Mouse (Mus musculus) hindbrain, embryonic 14.5 days (tissue): ENCODE measurements around the gene Clcnkb. TPM values are rescaled to one million over a fixed set of nuclear protein-coding genes. Genes with fewer than 3 reads are reported as not detected.

Experiments used
- ATAC-seq: fragments of 200-750 bp; cut with Nextera tagmentation; 2 replicates; pipeline ENCODE4 v1.8.0; 2017; ENCODE audit warnings: moderate number of reproducible peaks, mild to moderate bottlenecking, moderate TSS enrichment, moderate library complexity; ENCODE audit not compliant: low FRiP score
- DNase-seq: peaks from one replicate; pipeline ENCODE4 v3.0.0-alpha.2; 2015; ENCODE audit warnings: low spot score
- H3K27ac ChIP-seq: fragments of 300-500 bp; sonication (generic); 2 replicates; pipeline ENCODE4 v1.5.1; 2014; ENCODE audit warnings: mild to moderate bottlenecking, moderate library complexity
- H3K27me3 ChIP-seq: fragments of 300-500 bp; sonication (generic); 2 replicates; pipeline ENCODE4 v1.6.1; 2014; ENCODE audit warnings: mild to moderate bottlenecking, low read length, mixed read lengths; ENCODE audit not compliant: control insufficient read depth, insufficient read depth
- H3K36me3 ChIP-seq: fragments of 300-500 bp; sonication (generic); replicated peaks from 2 replicates; pipeline ENCODE4 v1.6.1; 2014; ENCODE audit not compliant: control insufficient read depth, insufficient read depth
- H3K4me1 ChIP-seq: fragments of 300-500 bp; sonication (generic); replicated peaks from 2 replicates; pipeline ENCODE4 v1.6.1; 2014; ENCODE audit warnings: antibody characterized with exemption, low read length, mixed read lengths; ENCODE audit not compliant: control insufficient read depth, insufficient read depth
- H3K4me2 ChIP-seq: fragments of 300-500 bp; sonication (generic); replicated peaks from 2 replicates; pipeline ENCODE4 v1.6.1; 2014; ENCODE audit warnings: mild to moderate bottlenecking, moderate library complexity
- H3K4me3 ChIP-seq: fragments of 300-500 bp; sonication (generic); replicated peaks from 2 replicates; pipeline ENCODE4 v1.5.1; 2014; ENCODE audit warnings: mild to moderate bottlenecking, low read length
- H3K9ac ChIP-seq: fragments of 300-500 bp; sonication (generic); 2 replicates; pipeline ENCODE4 v1.6.1; 2014
- H3K9me3 ChIP-seq: fragments of 300-500 bp; sonication (generic); 2 replicates; pipeline ENCODE4 v1.6.1; 2016; ENCODE audit warnings: low read length; ENCODE audit not compliant: control insufficient read depth
- WGBS: fragments of 180-500 bp; shearing (Covaris S2); extraction: QIAGEN DNeasy Blood & Tissue Kit; methylation state at CpG from one replicate; pipeline ENCODE4 v1.1.7; 2014; 5-methylcytosine and 5-hydroxymethylcytosine counted together
- polyA plus RNA-seq: library from polyadenylated mRNA; unstranded; fragments of >200 nt; fragmentation: Nextera tagmentation; extraction: Ambion mirVana; gene quantifications from 2 replicates; pipeline ENCODE4 v1.2.1, GENCODE M21; 2014

The Clcnkb gene
- polyA plus RNA-seq, 1 experiment from 2014 or later = not detected

DNA sequence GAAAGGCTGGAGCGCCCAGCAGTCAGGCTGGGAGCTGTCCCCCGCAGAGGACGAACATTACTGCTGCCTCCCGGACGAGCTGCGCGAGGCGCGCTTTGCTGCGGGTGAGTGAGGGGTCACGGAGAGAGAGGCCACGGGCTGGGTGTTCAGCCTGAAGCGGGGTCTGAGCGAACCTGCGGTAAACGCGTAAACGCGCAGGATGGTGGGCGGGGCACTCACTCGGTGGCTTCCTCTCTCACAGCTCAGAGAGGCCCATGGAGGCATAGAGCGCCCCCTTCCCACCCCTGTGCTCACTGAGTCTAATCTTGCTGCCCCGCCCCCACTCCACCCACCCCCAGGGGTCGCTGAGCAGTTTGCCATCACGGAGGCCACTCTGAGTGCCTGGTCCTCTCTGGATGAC is 33.4 kb downstream of the Clcnkb start:
- Histone ChIP-seq H3K4me2 (peak overlapping the region; percentile 47), H3K4me3 (peak overlapping the region; percentile 20), H3K9me3 (no peaks in the 10 kb centered on the region), H3K9ac (peak overlapping the region; percentile 28; the same call in 1 of the 2 replicates), H3K36me3 (no peaks in the 10 kb centered on the region), H3K27ac (no peak overlapping the region), H3K27me3 (peaks cover 45% of the 10 kb centered on the region), H3K4me1 (peaks cover 8% of the 10 kb centered on the region; the same call in 1 of the 2 replicates)
- WGBS = 2% methylated on average over 25 of the region's 25 CpGs
- DNase-seq (no peak), ATAC-seq (no peak)

DNA sequence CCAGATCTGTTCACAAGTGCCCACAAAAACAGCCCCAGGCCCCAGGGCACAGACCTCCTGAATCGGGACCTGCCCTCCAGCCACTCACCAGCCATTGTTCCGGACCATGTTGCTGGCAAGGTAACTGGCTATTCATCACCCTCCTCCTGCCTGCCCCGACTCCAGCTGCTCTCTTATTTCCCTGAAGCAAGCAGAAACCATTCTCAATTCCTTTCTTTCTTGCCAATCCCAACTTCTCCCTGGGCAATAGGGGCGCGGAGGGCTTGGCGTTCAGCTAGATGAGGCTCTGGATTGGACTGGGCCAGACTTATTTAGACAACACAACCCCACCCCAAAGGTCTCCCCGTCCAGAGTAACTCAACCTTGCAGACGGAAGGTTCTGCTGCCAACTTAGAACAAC is 36.1 kb downstream of the Clcnkb start:
- no peak overlapping the region for H3K27ac ChIP-seq
- 48% methylated on average over 8 of the region's 8 CpGs for WGBS
- peaks cover 8% of the 10 kb centered on the region; the same call in 1 of the 2 replicates for H3K4me1 ChIP-seq
- no peak overlapping the region for H3K9ac ChIP-seq
- H3K9me3 ChIP-seq = no peaks in the 10 kb centered on the region
- no peaks in the 10 kb centered on the region for H3K36me3 ChIP-seq
- H3K4me3 ChIP-seq = no peak overlapping the region
- DNase-seq (no peak), ATAC-seq (no peak)
- no peak overlapping the region for H3K4me2 ChIP-seq
- peaks cover 43% of the 10 kb centered on the region for H3K27me3 ChIP-seq

DNA sequence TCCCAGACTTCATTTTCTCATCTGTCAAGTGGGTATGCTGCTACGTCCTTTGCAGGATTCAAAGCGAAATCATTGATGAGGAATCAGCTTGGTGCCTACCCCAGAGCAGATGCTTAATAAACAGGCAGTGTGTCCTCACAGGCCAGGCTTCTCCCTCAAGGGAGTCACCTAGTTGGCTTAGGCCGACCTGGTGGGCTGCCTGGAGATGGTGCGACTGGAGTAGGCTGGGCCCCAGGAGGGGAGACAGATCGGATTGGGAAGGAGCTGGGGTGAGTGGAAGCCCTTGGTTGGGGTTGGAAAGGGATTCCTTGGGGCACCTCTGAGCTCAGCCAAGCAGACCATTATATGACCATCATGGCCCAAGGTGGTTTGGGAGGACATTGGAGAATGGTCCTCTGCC is 43.4 kb downstream of the Clcnkb start:
- WGBS = 90% methylated on average over 5 of the region's 5 CpGs
- Histone ChIP-seq H3K4me3 (no peak overlapping the region), H3K27ac (no peak overlapping the region), H3K27me3 (0 out of 2 replicates have a peak, but pooled peaks cover 2% of the 10 kb centered on the region), H3K9ac (no peak overlapping the region), H3K36me3 (no peaks in the 10 kb centered on the region), H3K9me3 (no peaks in the 10 kb centered on the region), H3K4me2 (no peak overlapping the region), H3K4me1 (peaks cover 5% of the 10 kb centered on the region; the same call in 1 of the 2 replicates)
- DNase-seq (no peak), ATAC-seq (no peak)

DNA sequence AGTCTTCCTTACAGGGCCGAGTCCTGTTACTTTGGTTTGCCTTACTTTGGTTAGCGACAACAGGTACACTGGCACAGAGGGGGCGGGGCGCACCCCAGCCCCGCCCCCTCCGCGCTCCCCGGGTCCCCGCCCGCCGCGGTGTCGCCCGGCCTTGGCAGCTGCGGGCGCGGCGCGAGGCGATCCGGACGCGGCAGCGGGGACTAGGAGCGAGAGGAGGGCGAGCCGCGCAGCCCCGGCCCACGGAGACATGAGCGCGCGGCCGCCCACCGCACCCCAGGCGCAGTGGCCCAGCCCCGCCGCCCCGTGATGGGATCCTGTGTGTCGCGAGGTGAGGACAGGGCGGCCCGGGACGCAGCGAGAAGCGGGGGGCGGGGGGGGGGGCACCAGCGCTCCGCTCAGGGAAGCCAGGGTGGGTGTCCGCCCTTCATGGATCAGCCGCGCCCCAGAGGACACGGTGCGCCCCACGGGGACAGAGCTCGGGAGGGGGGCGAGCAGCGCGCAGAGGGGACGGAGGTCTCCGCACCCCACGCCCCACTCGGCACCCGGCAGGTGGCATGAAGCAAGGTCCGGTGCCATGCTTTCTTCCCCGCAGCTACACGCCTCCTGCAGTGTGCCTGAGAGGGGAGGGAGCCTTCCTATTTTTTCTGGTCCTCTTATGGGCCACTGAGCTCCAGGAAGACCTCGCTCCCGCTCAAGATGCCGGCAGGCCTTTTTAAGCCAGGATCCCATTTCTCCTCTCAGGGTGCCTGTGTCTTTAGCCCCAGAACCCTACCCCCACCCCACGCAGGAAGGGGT is 47.6 kb downstream of the Clcnkb start, which contains the start of gene Fam131c:
Fam131c (plus strand) TSS at position 224 of the 795 bp plus-strand sequence.
- Histone ChIP-seq H3K27ac (no peak within 1 kb of the TSS), H3K4me2 (peak within 1 kb of the TSS; percentile 90), H3K4me1 (peaks cover 5% of the 10 kb centered on the region; the same call in 1 of the 2 replicates), H3K4me3 (peak within 1 kb of the TSS; percentile 63), H3K36me3 (no peaks in the 10 kb centered on the region), H3K9me3 (no peaks in the 10 kb centered on the region), H3K27me3 (peaks cover 24% of the 10 kb centered on the region), H3K9ac (peak within 1 kb of the TSS; percentile 78)
- peak; percentile 35 for ATAC-seq
- WGBS = under 1% methylated on average over 60 of the region's 71 CpGs
- peak; percentile 55 for DNase-seq

DNA sequence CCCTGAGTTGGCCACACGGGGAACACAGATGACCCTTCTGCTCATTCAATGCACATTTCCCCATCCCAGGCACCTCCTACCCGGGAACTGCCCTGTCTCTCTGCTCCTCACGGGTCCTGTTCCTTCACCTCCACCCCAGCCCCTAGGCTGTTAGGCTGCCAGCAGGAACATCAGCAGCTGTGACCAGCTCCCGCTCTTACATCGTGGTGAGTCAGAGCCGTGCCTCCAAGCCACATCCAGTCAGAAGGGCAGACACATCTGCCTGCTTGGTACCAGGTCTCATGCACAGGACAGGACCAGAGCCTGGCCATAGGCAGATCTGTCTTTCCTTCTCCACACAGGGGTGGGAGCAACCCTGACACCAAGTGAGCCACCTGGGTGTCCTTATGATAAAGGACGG is 49.9 kb downstream of the Clcnkb start:
- Histone ChIP-seq H3K9ac (no peak overlapping the region), H3K36me3 (no peaks in the 10 kb centered on the region), H3K27me3 (peaks cover 24% of the 10 kb centered on the region), H3K4me2 (no peak overlapping the region), H3K4me1 (peaks cover 5% of the 10 kb centered on the region; the same call in 1 of the 2 replicates), H3K27ac (no peak overlapping the region), H3K9me3 (no peaks in the 10 kb centered on the region), H3K4me3 (no peak overlapping the region)
- DNase-seq (no peak), ATAC-seq (no peak)
- WGBS = 53% methylated on average over 7 of the region's 7 CpGs

DNA sequence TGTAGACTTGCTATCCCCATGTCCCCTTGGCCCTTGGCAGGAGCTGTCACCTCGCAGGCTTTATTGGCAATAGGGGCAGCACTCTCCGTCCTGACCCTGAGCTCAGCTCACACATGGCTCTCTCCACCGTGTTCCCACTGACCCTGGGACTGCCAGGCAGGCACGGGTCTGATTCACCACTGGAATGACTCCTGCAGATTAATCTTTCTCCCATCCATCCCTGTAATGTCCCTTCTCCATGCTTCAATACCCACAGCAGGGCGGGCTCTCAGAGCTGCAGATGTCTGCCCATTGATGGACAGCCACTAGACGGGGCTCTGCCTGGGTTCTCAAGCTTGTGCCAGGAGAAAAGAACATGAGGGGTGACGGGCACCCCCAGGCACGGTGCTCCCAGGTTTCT is 50.7 kb downstream of the Clcnkb start:
- ATAC-seq (no peak), DNase-seq (no peak)
- Histone ChIP-seq H3K27me3 (peaks cover 24% of the 10 kb centered on the region), H3K4me1 (peaks cover 5% of the 10 kb centered on the region; the same call in 1 of the 2 replicates), H3K4me2 (no peak overlapping the region), H3K36me3 (no peaks in the 10 kb centered on the region), H3K4me3 (no peak overlapping the region), H3K27ac (no peak overlapping the region), H3K9ac (no peak overlapping the region), H3K9me3 (no peaks in the 10 kb centered on the region)
- 45% methylated on average over 8 of the region's 8 CpGs for WGBS

DNA sequence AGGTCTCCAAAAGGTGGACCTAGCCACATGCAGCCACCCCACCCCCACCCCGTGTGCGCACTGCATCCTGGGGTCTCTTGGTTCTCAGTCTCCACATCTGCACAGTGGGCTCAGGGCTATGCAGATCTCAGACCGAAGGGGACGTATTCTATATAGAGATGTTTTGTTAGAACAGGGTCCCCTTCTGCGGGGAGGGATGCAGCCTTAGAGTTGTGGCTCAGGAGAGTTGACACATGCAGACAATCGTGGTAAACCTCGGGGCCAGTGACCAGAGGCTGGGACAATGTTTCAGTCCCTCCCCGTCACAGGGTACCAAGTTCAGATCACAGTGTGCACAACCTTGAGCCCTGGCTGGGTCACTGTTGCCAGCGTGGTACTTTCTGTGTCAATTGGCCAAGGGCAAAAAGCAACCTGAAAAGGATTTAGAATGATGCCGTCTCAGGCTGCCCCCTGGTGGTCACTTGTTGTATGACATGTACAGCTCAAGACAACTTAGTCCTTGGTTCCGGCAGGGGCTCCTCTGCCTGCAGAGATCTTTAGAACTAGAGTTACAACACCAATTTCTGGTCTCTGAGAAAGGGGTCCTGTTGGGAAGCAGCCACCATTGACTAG is 52.8 kb downstream of the Clcnkb start:
- Histone ChIP-seq H3K4me2 (no peak overlapping the region), H3K4me1 (peaks cover 4% of the 10 kb centered on the region; the same call in 1 of the 2 replicates), H3K4me3 (no peak overlapping the region), H3K27me3 (peaks cover 24% of the 10 kb centered on the region), H3K9me3 (no peaks in the 10 kb centered on the region), H3K27ac (no peak overlapping the region), H3K36me3 (no peaks in the 10 kb centered on the region), H3K9ac (no peak overlapping the region)
- peak; percentile 13; the same call in 1 of the 2 replicates for ATAC-seq
- DNase-seq = peak; percentile 94
- WGBS = 28% methylated on average over 11 of the region's 11 CpGs

DNA sequence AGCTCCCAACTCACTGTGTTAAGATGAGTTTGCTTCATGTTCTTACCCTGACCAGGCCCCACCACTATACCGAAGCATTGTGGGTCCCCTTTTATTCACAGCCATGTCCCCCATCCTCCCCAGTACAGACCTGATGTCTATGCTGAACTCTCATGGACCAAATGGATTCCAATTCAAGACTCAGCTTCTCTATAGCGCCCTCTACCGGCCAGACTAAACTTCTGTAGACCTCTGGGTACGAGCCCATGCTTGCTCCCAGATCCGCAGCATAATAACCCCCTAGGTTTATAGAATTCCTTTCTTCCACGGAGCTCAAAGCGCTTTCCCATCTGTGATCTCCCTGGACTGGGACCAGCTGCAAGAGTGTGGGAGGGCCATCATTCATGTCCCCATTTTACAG is 55.0 kb downstream of the Clcnkb start:
- Histone ChIP-seq H3K4me2 (no peak overlapping the region), H3K27ac (no peak overlapping the region), H3K36me3 (no peaks in the 10 kb centered on the region), H3K9me3 (no peaks in the 10 kb centered on the region), H3K4me3 (no peak overlapping the region), H3K9ac (no peak overlapping the region), H3K27me3 (peaks cover 7% of the 10 kb centered on the region; the same call in 1 of the 2 replicates), H3K4me1 (no peaks in the 10 kb centered on the region)
- DNase-seq (peak; percentile 41), ATAC-seq (no peak)
- 35% methylated on average over 7 of the region's 7 CpGs for WGBS

DNA sequence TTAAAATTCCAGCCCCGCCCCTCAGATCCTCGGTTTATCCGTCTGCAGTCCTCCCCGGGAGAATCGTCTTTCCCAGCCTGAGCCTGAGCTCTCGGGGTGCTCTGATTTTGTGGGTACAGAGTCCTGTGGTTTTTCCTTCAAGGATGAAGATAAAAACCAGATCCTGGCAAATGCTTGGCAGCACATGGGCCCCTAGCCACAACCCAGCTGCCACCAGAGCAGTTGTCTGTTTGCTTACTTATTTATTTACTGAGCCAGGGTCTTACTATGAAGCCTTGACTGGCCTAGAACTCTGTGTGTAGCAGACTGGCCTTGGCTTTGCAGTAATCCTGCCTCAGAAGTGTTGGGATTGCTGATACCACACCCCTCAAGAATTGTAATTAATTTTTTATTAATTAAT is 56.6 kb downstream of the Clcnkb start:
- 80% methylated on average over 6 of the region's 6 CpGs for WGBS

More for the DNA sequence above, 56.6 kb downstream of the Clcnkb start:
- Histone ChIP-seq H3K27me3 (no peaks in the 10 kb centered on the region), H3K36me3 (no peaks in the 10 kb centered on the region), H3K4me2 (no peak overlapping the region), H3K4me1 (no peaks in the 10 kb centered on the region), H3K27ac (no peak overlapping the region), H3K9me3 (no peaks in the 10 kb centered on the region), H3K4me3 (no peak overlapping the region), H3K9ac (no peak overlapping the region)
- no peak for DNase-seq
- no peak for ATAC-seq
